Mouse (Mus musculus) embryo, embryonic 10 days (tissue): ENCODE measurements around the gene Rhog.

ENCODE experiments used
- DNase-seq: peaks from one replicate; pipeline ENCODE4 v3.0.0-alpha.2; 2015; ENCODE audit warnings: low spot score

Gene Rhog

GRCm38 (mm10) chr7:102222336-102222735 lies 33.5 kb downstream of the Rhog start:
- peak; percentile 81 for DNase-seq

DNA sequence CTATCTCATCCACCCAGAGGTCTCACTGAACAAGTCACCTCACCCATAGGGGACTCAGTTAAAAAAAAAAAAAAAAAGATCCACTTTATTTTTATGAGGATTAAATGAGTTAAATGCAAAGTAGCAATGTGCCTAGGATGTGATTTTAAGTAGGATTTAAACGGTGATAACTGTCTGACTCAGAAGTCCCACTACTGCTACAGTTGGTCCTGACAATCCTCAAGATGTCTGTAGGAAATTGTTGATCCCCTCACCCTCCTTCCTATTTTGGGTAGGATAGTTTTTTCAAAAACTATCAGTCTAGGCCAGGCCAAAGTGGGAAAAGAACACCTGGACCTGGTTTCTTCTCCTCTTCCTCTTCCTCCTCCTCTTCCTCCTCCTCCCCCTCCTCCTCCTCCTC lies 34.0 kb downstream of the Rhog start:
- no peak for DNase-seq

- no peak for DNase-seq
These were observed 44.8 kb downstream of the Rhog start for GRCm38 (mm10) chr7:102211071-102211470.

DNA sequence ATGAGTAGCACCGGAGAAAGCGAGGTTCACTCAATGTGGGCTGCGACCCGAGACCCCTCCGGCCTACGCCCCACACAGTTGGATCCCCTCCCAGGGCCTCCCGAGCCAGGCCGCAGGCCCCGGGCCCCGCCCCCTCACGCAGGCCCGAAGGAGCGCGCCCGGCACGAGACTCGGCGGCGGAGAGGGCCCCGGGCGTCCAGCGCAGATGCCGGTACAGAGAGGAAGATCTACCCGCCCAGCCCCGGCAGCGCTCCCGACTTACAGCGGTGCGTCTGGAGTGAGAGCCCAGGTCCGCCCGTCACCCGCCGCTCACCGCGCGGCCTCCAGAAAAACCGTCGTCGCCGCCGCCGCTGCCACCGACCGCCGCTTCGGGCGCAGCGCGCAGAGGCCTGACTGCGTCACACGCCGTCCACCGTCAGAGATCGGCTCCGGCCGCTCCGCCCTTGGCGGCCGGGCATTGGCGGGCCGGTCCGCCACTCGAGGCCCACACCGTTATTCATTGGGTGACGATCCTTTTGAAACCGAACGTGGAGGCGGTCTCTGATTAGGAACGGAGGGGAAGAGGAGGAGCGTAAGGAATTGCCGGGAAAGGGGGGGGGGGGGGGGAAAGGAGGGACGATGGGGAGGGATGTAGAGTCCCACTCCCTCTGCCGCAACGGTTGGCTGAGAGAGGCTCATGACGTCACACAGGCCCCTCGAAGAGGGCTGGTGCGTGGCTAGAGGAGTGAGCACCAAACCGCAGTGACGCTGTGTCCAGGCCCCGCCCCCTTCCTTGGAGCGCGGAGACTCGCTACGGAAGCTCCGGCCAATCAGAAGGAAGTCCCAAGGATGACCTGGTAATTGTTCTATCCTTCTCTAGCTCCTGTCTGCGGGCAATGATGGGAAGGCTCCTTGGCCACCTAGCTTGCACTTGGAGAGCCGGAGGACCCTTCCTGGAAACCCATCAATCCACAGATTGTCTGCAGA lies 45.8 kb downstream of the Rhog start, which contains the start of the genes Nup98 and Pgap2:
TSS of gene Nup98 (minus strand) at position 421 of the 966 bp plus-strand sequence.
TSS of gene Pgap2 (plus strand) at position 453 of the 966 bp plus-strand sequence.
- DNase-seq: peak; percentile 100

DNA sequence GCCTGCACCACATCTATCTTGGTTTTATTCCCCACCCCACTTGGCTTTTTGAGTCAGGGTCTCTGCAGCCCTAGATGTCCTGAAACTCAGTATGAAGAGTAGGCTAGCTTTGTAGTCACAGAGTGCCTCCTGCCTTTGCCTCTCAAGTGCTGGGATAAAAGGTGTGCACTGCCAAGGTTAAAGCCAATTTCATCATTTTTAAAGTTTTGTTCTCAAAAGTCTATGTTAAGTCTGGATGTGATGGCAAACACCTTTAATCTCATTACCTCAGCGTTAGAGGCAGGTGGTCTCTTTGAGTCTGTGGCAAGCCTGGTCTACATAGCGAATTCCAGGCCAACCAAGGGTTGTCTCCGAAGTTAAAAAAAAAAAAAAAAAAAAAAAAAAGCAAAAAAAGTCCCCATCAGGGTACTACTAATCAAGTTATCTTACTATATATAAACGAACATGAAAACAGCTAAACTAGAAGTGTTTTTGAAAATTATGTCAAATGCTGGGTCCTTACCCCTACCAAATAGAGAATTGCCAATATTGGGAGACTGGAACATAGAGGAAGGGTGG lies 47.0 kb downstream of the Rhog start:
- no peak for DNase-seq

DNA sequence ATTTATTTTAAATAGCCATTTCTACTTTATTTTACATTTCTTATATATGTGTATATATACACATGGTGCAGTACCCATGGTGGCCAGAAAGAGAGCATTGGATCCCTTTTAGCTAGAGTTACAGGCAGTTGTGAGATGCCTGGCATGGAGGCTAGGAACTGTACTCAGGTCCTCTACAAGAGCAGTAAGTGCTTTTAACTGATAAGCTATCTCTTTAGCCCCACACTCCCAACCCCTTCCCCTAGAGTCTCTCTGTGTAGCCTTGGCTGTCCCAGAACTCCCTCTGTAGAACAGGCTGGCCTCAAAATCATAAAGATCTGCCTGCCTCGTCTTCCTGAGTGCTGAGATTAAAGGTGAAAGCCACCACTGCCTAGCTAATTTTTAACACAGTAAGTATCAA lies 50.2 kb downstream of the Rhog start:
- DNase-seq: no peak

DNA sequence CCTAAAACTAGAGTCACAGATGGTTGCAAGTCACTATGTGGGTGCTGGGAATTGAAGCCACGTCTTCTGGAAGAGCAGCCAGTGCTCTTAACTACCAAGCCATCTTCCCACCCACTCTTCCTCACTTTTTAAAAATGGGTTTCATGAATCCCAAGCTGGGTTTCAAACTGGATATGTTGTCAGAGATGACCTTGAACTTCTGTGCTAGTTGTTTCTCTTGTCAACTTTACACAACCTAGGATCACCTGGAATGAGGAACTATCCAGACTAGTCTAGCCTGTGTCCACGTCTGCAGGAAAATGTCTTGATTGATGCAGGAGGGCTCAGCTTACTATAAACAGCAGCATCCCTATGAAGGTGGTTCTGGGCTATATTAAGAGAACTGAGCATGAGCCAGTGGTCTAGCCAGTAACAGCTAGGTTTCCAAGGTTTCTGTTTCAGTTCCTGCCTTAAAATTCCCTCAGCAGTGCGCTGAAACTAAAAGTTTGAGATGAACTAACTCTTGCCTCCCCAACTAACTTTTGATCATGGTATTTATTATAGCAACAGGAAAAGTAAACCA lies 51.5 kb downstream of the Rhog start:
- no peak for DNase-seq

DNA sequence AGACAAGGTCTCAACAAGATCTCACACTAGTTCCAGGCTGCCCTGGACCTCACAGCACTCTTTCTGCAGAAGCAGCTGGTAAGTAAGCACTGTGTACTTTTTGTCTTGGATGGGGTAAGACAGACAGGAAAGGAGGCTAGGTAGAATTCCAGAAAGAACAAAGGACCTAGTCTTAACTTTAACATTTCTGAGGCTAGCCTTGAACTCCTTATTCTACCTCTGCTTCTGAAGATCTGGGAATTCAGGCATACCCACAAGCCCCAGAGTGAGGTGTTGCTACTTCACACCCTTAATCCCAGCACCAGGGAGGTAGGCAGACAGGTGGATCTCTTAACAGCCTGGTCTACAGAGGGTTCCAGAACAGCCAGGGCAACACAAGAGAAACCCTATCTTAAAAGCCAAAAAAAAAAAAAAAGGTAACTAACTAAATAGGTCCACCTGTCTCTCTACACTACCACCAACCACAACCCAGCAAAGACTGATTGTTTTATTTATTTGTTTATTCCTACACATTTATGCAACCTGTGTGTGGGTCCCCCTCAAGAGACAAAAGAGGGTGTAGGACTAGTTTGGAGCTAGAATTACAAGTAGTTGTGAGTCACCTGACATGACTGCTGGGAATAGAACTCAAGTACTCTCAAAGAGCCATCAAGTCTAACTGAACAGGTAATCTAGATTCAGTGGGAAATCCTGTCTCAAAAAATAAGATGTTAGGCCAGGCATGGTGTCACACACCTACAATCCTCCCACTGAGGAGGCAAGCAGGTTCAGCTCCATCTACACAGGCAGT lies 54.7 kb downstream of the Rhog start:
- DNase-seq: no peak

DNA sequence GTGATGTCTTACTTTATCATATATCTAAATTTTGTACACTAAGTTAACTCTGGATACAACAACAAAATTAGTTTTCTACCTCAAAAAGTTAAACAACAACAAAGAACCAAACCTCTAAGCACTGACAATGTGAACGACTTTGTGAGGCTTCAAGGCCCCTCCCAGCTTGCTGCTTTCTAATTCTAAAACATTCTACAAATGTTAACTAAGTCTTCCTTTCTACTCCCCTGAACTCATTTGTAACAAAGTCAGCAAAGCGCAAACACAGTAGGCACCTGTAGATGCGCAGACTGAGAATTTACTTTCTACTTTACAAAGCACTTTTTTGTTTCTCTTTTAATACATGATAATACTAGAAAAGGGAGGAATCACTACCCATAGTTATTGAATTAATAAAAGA lies 55.3 kb downstream of the Rhog start:
- no peak for DNase-seq

DNA sequence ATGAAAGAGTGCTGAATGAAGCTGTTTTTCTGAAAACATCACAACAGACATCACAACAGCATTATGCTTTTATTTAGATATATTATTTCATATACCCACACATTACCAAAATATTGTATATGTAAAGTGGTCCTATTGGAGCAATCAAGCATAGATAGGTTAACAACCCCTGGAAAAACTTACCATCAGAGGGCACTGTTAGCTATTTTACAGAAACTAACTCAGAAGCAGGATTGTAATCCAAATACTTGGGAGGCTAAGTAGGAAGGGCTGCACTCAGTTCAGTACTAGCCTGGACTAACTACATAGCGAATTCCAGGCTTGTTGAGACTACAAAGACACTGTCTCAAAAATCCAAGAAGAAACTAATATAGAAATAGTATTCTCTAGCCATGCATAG lies 63.5 kb downstream of the Rhog start:
- no peak for DNase-seq
